Mouse (Mus musculus): ENCODE measurements around the gene Mdfic. TPM values are rescaled to one million over a fixed set of nuclear protein-coding genes. Genes with fewer than 3 reads are reported as not detected.
"Not testable (repeated sequence)": the region's sequence is repeated elsewhere in the genome, so short reads cannot be mapped to it uniquely, and the experiment has no call there.

Gene Mdfic
- 1 to 10 TPM; 2.8 to 3.2 TPM for total RNA-seq (2021)

GRCm38 (mm10) chr6:15720461-15720817 is at the start of gene Mdfic:
Mdfic (plus strand) TSS chr6:15720661.
- intact Hi-C loops (cut with DNase I) = no loop called here
- peak in 1 of 2 experiments; percentile 64 for DNase-seq (ENCODE audit: extremely low spot score in 1 of 2, low spot score in 2 of 2)

DNA sequence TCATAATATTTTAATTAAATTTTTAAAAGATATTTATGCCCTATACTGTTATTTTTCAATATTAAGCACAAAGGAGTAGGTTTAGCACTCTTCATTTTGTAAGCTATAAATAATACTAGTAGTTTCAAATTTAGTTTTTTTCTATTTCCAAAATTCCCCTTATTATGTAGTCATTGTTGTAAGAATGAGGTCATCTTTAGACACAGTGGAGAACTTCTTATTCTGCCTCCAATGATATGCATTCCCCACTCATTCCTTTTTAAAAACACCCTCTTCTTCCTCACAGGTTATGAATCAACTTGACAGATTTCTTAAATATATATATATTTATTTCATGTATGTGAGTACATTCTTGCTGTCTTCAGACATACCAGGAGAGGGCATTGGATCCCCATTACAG is 49.1 kb upstream of the Mdfic start:
- no peak for DNase-seq (ENCODE audit: extremely low spot score in 1 of 2, low spot score in 2 of 2)
- intact Hi-C loops (cut with DNase I) = no loop called here

DNA sequence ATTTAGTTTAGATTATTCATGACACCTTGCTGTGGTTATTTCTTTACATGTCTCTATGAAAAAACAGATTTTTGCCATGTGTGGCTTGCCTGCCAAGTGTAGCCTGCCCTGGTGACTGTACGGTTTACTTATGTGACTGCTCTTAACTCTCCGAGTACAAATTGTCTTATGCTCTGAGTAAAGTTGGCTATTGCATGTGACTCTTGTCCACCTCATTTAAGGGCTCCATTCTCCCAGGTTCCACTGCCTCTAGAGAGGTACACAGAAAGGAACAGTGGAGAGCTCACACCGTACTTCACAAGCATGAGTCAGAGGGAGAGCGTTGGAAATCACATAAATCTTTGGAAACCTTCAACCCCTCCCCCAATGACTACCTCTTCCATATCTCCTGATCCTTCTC is 10.4 kb upstream of the Mdfic start:
- intact Hi-C loops (cut with DNase I) = no loop called here
- DNase-seq (ENCODE audit: extremely low spot score in 1 of 2, low spot score in 2 of 2) = no peak

DNA sequence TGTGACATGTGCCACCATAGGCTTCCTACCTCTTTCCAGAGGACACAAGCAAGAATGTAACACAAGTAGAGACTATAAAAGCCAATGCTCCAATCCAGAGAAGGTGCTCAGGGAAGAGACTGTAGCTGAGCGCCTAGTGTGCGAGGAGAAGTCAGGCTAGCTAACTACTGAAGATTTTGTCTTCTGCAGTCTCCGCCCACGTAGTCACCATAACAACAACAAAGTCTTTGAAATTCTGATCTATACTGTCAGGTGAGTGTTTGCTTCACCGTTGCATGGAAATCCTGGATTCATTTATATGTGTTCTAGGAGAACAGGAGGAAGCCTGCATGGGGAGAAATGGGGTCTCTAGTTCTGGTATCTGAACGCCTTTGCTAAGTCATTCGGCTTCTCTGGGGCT is 9.8 kb upstream of the Mdfic start:
- intact Hi-C loops (cut with DNase I) = no loop called here

GRCm38 (mm10) chr6:15712860-15713385 is 7.5 kb upstream of the Mdfic start:
- DNase-seq (ENCODE audit: extremely low spot score in 1 of 2, low spot score in 2 of 2) = no peak
- intact Hi-C loops (cut with DNase I) = no loop called here

More for the DNA sequence above, 9.8 kb upstream of the Mdfic start:
- no peak for DNase-seq (ENCODE audit: extremely low spot score in 1 of 2, low spot score in 2 of 2)

GRCm38 (mm10) chr6:15714036-15714435 is 6.4 kb upstream of the Mdfic start:
- DNase-seq (ENCODE audit: extremely low spot score in 1 of 2, low spot score in 2 of 2); intact Hi-C loops (cut with DNase I): not testable (repeated sequence)

DNA sequence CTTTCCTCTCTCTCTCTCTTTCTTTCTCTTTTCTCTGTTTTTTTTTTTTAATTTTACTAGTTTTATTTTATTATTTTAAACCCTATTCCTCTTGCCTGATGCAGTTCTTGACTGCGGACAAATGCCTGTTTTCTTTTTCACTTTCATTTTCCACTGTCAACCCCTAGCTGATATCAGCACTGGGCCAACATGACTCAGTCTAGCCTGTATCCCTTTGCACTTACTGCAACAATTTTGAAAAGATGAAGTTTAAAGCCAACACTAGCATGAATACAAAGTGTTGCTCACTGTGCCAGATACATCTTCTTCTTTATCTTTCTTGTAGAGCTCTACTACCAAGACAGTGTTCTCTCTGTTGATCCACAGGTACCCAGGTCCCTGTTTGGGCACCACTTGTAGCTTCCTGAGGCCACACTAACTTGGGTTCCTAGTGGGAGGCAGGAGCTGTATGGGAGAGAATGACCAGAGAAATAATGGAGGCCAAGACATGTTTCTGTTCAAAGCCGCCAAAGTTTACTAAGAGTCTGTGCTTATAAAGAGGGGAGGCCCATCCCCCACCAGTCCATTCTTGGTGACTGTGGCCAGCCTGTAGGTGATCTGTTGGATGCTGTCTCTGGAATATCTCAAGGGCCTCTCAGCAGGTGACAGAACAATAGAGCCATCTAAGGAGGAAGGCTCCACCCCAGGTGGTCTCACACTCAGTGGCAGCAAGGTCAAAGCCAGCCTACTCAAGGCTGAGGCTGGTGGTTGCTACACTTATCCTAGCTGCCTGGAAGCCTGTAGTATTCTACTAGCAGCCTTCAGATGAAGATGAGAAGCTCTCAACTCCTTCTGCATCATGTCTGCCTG is 5.2 kb upstream of the Mdfic start:
- DNase-seq (ENCODE audit: extremely low spot score in 1 of 2, low spot score in 2 of 2) = no peak
- intact Hi-C loops (cut with DNase I) = no loop called here

GRCm38 (mm10) chr6:15719919-15720318 is 542 bp upstream of the Mdfic start:
- intact Hi-C loops (cut with DNase I) = no loop called here
- DNase-seq (ENCODE audit: extremely low spot score in 1 of 2, low spot score in 2 of 2) = no peak

DNA sequence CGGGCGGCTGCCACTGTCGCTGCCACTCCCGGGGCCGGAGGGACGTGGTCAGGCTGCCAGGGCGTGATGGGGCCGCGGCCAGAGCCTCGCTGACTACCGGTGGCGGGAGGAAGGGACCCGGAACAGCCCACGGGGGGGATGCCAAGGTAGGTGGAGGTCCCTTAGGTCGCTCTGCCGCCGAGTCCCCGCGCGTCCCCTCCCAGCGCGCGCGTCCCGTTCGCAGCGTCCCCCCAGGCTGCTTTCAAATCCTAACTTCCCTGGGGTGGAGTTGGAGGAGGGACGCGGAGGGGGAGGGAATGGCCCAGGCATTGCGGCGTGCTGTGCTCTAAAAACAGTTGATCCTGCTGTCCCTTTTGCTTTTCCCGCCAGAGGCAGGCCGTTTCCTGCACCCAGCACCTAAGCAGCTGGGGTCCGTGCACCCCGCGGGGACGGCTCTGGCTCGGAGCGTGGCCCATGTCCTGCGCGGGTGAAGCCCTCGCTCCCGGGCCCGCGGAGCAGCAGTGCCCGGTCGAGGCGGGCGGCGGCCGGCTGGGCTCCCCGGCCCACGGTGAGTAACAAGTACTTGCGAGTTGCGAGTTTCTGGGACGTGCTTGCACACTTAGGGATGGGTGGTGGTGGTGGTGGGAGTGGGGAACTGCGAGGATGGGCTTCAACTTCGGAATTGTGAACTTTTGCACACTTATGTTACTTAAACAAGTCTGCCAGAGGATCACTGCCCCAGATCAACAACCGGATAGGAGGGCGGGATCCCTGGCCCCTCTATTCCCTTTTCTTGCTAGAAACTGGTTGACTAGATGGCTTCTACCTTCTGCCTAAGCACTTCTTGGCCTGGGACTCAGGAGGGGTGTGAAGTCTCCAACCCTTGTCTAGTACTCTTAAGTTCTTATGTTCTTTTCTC is 606 bp downstream of the Mdfic start:
- intact Hi-C loops (cut with DNase I) = no loop called here
- DNase-seq (ENCODE audit: extremely low spot score in 1 of 2, low spot score in 2 of 2) = peak in 1 of 2 experiments; percentile 58

DNA sequence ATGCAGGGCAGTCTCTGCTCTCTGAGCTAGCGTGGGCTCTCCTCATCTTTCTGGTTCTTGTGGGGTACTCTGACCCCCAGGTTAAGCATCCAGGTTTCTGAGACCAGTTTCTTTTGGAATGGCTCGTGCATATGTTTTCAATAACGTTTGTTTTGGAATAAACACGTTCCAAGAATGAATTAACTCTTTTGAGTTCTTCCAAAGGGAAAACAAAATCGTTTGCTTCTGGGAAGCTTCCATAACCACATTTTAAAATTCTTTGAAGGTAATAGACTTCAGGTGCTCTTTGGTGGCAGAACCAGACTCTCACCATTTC is 1.2 kb downstream of the Mdfic start:
- intact Hi-C loops (cut with DNase I) = no loop called here
- DNase-seq (ENCODE audit: extremely low spot score in 1 of 2, low spot score in 2 of 2) = no peak

DNA sequence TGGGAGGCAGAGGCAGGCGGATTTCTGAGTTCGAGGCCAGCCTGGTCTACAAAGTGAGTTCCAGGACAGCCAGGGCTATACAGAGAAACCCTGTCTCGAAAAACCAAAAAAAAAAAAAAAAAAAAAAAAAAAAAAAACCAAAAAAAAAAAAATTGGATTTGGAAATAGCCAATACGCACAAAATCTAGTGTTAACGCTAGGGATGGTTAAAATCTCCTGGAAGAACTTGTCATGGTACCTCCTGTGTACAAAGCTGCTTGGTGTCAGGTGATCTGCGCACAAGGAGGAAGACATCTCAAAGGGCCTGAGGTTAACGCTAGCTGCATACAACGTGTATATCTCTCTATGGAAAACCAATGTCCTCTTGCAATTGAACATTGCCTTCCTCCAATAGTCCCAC is 2.2 kb downstream of the Mdfic start:
- DNase-seq (ENCODE audit: extremely low spot score in 1 of 2, low spot score in 2 of 2); intact Hi-C loops (cut with DNase I): not testable (repeated sequence)

- intact Hi-C loops (cut with DNase I) = no loop called here
- DNase-seq (ENCODE audit: extremely low spot score in 1 of 2, low spot score in 2 of 2) = no peak
Measured at GRCm38 (mm10) chr6:15724304-15724703, 3.8 kb downstream of the Mdfic start.

DNA sequence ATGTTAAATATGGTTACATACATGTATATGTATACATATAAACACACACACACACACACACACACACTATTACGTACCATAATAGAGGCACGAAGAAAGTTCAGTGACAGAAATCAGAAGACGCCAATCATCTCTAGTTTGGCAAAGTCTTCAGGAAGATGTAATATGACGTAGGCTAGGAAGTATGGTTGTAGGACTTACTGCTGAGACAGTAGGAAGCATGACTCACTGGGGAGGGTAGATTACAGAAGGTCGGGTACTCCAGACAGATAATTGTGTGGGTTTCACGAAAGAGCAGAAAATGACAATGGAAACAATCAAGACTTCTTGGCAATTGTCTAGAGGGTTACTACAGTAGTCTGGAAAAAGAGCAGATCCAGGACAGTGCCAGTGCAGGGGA is 6.0 kb downstream of the Mdfic start:
- intact Hi-C loops (cut with DNase I) = no loop called here
- no peak for DNase-seq (ENCODE audit: extremely low spot score in 1 of 2, low spot score in 2 of 2)

DNA sequence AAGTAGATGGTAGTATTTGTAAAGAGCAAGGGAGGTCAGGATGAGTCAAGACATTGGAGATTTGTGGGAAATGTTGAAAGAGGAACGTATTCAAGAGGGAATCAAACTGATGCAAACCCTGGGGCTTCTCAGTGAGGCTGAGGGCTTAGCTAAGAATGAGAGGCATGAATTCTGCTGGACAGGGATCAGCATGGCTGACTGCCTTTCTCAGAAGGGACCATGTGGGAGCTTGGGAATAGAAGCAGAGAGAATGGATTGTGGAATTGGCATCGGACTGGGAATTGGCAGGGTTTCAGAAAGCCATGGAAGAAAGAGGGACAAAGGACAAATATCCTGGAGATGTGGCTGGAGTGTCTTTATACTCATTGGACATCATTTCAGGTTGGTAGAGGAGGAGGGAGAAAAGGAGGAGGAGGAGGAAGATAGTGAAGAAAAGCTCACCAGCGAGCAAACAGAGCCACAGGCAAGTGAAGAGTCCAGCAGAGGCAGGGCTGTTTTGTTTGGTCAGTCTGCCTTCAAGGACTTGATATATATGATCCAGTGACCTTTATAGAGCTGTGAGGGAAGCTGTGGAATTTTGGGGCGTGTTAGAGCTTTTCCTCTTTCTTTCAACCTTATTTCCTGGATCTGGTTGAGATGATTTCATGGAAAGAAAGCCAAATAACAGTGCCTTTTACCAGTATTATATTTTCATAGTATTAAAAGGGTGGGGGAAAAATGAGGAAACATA is 7.4 kb downstream of the Mdfic start:
- intact Hi-C loops (cut with DNase I) = no loop called here
- no peak for DNase-seq (ENCODE audit: extremely low spot score in 1 of 2, low spot score in 2 of 2)

DNA sequence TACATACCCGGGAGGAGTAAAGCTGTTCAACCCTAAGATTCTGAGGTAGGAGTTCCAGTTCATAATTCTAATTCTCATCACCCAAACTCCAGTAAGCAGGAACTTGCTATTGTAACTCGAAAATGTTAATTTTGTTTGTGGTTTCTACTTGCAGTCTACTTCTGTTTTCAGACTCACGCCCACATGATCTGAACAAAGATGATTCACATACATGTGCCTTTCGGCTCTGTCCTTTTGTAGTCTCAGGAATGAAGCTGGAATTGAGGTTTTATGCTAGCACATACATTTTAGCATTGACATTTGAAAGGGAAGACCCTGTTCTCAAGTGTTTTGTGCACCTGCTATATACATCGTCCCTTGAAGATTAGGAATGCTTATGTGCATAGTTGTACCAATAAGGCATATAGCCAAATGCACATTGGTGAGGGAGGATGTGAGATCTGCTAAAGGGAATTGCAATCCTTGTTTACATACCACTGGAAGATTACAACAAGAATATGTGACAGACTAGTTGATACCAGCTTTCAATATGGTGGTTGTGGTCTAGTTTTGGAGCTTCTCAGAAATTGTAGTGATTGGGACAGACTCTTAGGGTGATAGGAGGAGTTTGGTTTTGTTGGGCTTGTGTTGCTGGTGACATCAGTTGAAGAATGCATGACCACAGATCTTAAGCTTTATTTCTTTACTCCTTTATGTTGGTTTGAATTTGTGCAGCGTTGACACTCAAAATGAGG is 8.6 kb downstream of the Mdfic start:
- no peak for DNase-seq (ENCODE audit: extremely low spot score in 1 of 2, low spot score in 2 of 2)
- intact Hi-C loops (cut with DNase I) = no loop called here

- intact Hi-C loops (cut with DNase I) = no loop called here
- DNase-seq (ENCODE audit: extremely low spot score in 1 of 2, low spot score in 2 of 2) = no peak
Measured at GRCm38 (mm10) chr6:15730258-15730657, 9.8 kb downstream of the Mdfic start.

DNA sequence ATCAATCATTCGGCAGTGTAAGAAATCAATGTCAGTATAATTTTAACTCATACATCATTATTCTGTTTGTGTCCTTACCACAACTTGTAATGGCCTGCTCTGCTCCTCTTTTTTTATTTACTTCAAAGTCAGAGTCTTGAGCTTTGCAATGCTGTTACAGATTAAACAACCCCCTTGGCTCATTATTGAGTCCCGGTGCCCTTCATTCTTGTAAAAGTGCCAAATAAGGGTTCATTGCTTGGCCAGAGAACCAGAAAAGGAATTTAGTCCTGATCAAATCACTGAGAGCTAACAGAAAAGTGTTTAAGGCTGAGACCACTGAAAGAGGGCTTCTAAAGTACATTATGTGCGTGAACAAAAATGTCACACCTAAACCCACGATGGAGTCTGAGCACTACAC is 10.2 kb downstream of the Mdfic start:
- intact Hi-C loops (cut with DNase I) = no loop called here
- DNase-seq (ENCODE audit: extremely low spot score in 1 of 2, low spot score in 2 of 2) = no peak

- intact Hi-C loops (cut with DNase I) = no loop called here
- peak in 1 of 2 experiments; percentile 30 for DNase-seq (ENCODE audit: extremely low spot score in 1 of 2, low spot score in 2 of 2)
Measured at GRCm38 (mm10) chr6:15731452-15731851, 11.0 kb downstream of the Mdfic start.

All from left cerebral cortex, postnatal 10 days (tissue).